Mouse (Mus musculus): ENCODE data around the gene Tnfsf9. TPM values are rescaled to one million over a fixed set of nuclear protein-coding genes. Genes with fewer than 3 reads are reported as not detected.

Gene Tnfsf9
- polyA plus RNA-seq, 1 experiment, result 2.7 TPM

GRCm38 (mm10) chr17:57062011-57062521 lies 43.1 kb upstream of the Tnfsf9 start:
- 0 out of 2 replicates have a peak, but pooled peaks cover 2% of the 10 kb centered on the region for H3K27me3 ChIP-seq (ENCODE audit: control insufficient read depth, insufficient read depth, low read length)
- WGBS, result 2% methylated on average over 39 of the region's 39 CpGs
- peak in 1 of 2 experiments; percentile 54 for DNase-seq (ENCODE audit: low read depth in 1 of 2, low spot score in 2 of 2)
- TF ChIP-seq CTCF (IDR thresholded peaks at IDR 0.05; ENCODE audit: extremely low read depth, insufficient read depth, insufficient read length, insufficient replicate concordance), result no peak
- TF ChIP-seq POLR2A (IDR thresholded peaks at IDR 0.05; ENCODE audit: low read depth, low read length), result no peak
- peak overlapping the region; percentile 50; the same call in 1 of the 2 replicates for H3K4me3 ChIP-seq (ENCODE audit: extremely low read depth, insufficient read depth, insufficient read length)
- H3K36me3 ChIP-seq (ENCODE audit: control insufficient read depth, insufficient read depth, low read length), result peaks cover 6% of the 10 kb centered on the region
- peaks cover 18% of the 10 kb centered on the region; the same call in 1 of the 2 replicates for H3K4me1 ChIP-seq (ENCODE audit: control insufficient read depth, insufficient read depth, insufficient read length)
- no peak overlapping the region for H3K27ac ChIP-seq (ENCODE audit: insufficient read depth, low read length)

- 19% methylated on average over 22 of the region's 22 CpGs for WGBS
- peak overlapping the region; percentile 50; the same call in 1 of the 2 replicates for H3K4me3 ChIP-seq (ENCODE audit: extremely low read depth, insufficient read depth, insufficient read length)
- no peak for TF ChIP-seq CTCF (IDR thresholded peaks at IDR 0.05; ENCODE audit: extremely low read depth, insufficient read depth, insufficient read length, insufficient replicate concordance)
- TF ChIP-seq POLR2A (IDR thresholded peaks at IDR 0.05; ENCODE audit: low read depth, low read length), result no peak
- 0 out of 2 replicates have a peak, but pooled peaks cover 2% of the 10 kb centered on the region for H3K27me3 ChIP-seq (ENCODE audit: control insufficient read depth, insufficient read depth, low read length)
- no peak overlapping the region for H3K27ac ChIP-seq (ENCODE audit: insufficient read depth, low read length)
- peaks cover 18% of the 10 kb centered on the region; the same call in 1 of the 2 replicates for H3K4me1 ChIP-seq (ENCODE audit: control insufficient read depth, insufficient read depth, insufficient read length)
- peaks cover 10% of the 10 kb centered on the region for H3K36me3 ChIP-seq (ENCODE audit: control insufficient read depth, insufficient read depth, low read length)
- DNase-seq (ENCODE audit: low read depth in 1 of 2, low spot score in 2 of 2), result no peak
Observed at GRCm38 (mm10) chr17:57062548-57062947, 42.6 kb upstream of the Tnfsf9 start.

- 0 out of 2 replicates have a peak, but pooled peaks cover 2% of the 10 kb centered on the region for H3K27me3 ChIP-seq (ENCODE audit: control insufficient read depth, insufficient read depth, low read length)
Observed at GRCm38 (mm10) chr17:57063031-57063430, 42.1 kb upstream of the Tnfsf9 start.

GRCm38 (mm10) chr17:57066908-57067307 lies 38.2 kb upstream of the Tnfsf9 start:
- TF ChIP-seq POLR2A (IDR thresholded peaks at IDR 0.05; ENCODE audit: low read depth, low read length) (no peak), CTCF (IDR thresholded peaks at IDR 0.05; ENCODE audit: extremely low read depth, insufficient read depth, insufficient read length, insufficient replicate concordance) (no peak)
- WGBS, result 78% methylated on average over 5 of the region's 5 CpGs
- H3K27ac ChIP-seq (ENCODE audit: insufficient read depth, low read length), result no peak overlapping the region

More at GRCm38 (mm10) chr17:57063031-57063430, 42.1 kb upstream of the Tnfsf9 start:
- H3K4me1 ChIP-seq (ENCODE audit: control insufficient read depth, insufficient read depth, insufficient read length), result peaks cover 18% of the 10 kb centered on the region; the same call in 1 of the 2 replicates
- 75% methylated on average over 8 of the region's 8 CpGs for WGBS
- no peak overlapping the region for H3K27ac ChIP-seq (ENCODE audit: insufficient read depth, low read length)
- DNase-seq (ENCODE audit: low read depth in 1 of 2, low spot score in 2 of 2), result no peak
- H3K36me3 ChIP-seq (ENCODE audit: control insufficient read depth, insufficient read depth, low read length), result peaks cover 10% of the 10 kb centered on the region
- H3K4me3 ChIP-seq (ENCODE audit: extremely low read depth, insufficient read depth, insufficient read length), result no peak overlapping the region
- TF ChIP-seq CTCF (IDR thresholded peaks at IDR 0.05; ENCODE audit: extremely low read depth, insufficient read depth, insufficient read length, insufficient replicate concordance), result no peak
- TF ChIP-seq POLR2A (IDR thresholded peaks at IDR 0.05; ENCODE audit: low read depth, low read length), result no peak

GRCm38 (mm10) chr17:57070272-57070671 lies 34.9 kb upstream of the Tnfsf9 start:
- Histone ChIP-seq H3K36me3 (ENCODE audit: control insufficient read depth, insufficient read depth, low read length) (peaks cover 42% of the 10 kb centered on the region), H3K4me3 (ENCODE audit: extremely low read depth, insufficient read depth, insufficient read length) (no peak overlapping the region), H3K27ac (ENCODE audit: insufficient read depth, low read length) (no peak overlapping the region), H3K27me3 (ENCODE audit: control insufficient read depth, insufficient read depth, low read length) (no peaks in the 10 kb centered on the region), H3K4me1 (ENCODE audit: control insufficient read depth, insufficient read depth, insufficient read length) (peaks cover 6% of the 10 kb centered on the region; the same call in 1 of the 2 replicates)
- no peak for DNase-seq (ENCODE audit: low read depth in 1 of 2, low spot score in 2 of 2)
- TF ChIP-seq CTCF (IDR thresholded peaks at IDR 0.05; ENCODE audit: extremely low read depth, insufficient read depth, insufficient read length, insufficient replicate concordance) (no peak), POLR2A (IDR thresholded peaks at IDR 0.05; ENCODE audit: low read depth, low read length) (no peak)
- WGBS, result 60% methylated on average over 9 of the region's 9 CpGs

More at GRCm38 (mm10) chr17:57066908-57067307, 38.2 kb upstream of the Tnfsf9 start:
- peaks cover 33% of the 10 kb centered on the region for H3K36me3 ChIP-seq (ENCODE audit: control insufficient read depth, insufficient read depth, low read length)
- no peak overlapping the region for H3K4me3 ChIP-seq (ENCODE audit: extremely low read depth, insufficient read depth, insufficient read length)
- H3K4me1 ChIP-seq (ENCODE audit: control insufficient read depth, insufficient read depth, insufficient read length), result peaks cover 5% of the 10 kb centered on the region; the same call in 1 of the 2 replicates
- 0 out of 2 replicates have a peak, but pooled peaks cover 1% of the 10 kb centered on the region for H3K27me3 ChIP-seq (ENCODE audit: control insufficient read depth, insufficient read depth, low read length)
- DNase-seq (ENCODE audit: low read depth in 1 of 2, low spot score in 2 of 2), result no peak

GRCm38 (mm10) chr17:57070699-57071098 lies 34.4 kb upstream of the Tnfsf9 start:
- WGBS, result 81% methylated on average over 11 of the region's 11 CpGs
- Histone ChIP-seq H3K4me3 (ENCODE audit: extremely low read depth, insufficient read depth, insufficient read length) (no peak overlapping the region), H3K36me3 (ENCODE audit: control insufficient read depth, insufficient read depth, low read length) (peaks cover 42% of the 10 kb centered on the region), H3K4me1 (ENCODE audit: control insufficient read depth, insufficient read depth, insufficient read length) (peaks cover 6% of the 10 kb centered on the region; the same call in 1 of the 2 replicates), H3K27ac (ENCODE audit: insufficient read depth, low read length) (no peak overlapping the region), H3K27me3 (ENCODE audit: control insufficient read depth, insufficient read depth, low read length) (no peaks in the 10 kb centered on the region)
- TF ChIP-seq POLR2A (IDR thresholded peaks at IDR 0.05; ENCODE audit: low read depth, low read length), result no peak
- TF ChIP-seq CTCF (IDR thresholded peaks at IDR 0.05; ENCODE audit: extremely low read depth, insufficient read depth, insufficient read length, insufficient replicate concordance), result no peak
- DNase-seq (ENCODE audit: low read depth in 1 of 2, low spot score in 2 of 2), result no peak

- peaks cover 25% of the 10 kb centered on the region; the same call in 1 of the 2 replicates for H3K4me1 ChIP-seq (ENCODE audit: control insufficient read depth, insufficient read depth, insufficient read length)
Observed at GRCm38 (mm10) chr17:57076916-57077315, 28.2 kb upstream of the Tnfsf9 start.

More at GRCm38 (mm10) chr17:57076916-57077315, 28.2 kb upstream of the Tnfsf9 start:
- H3K36me3 ChIP-seq (ENCODE audit: control insufficient read depth, insufficient read depth, low read length), result peaks cover 13% of the 10 kb centered on the region
- H3K4me3 ChIP-seq (ENCODE audit: extremely low read depth, insufficient read depth, insufficient read length), result no peak overlapping the region
- TF ChIP-seq POLR2A (IDR thresholded peaks at IDR 0.05; ENCODE audit: low read depth, low read length) (no peak), CTCF (IDR thresholded peaks at IDR 0.05; ENCODE audit: extremely low read depth, insufficient read depth, insufficient read length, insufficient replicate concordance) (no peak)
- 44% methylated on average over 3 of the region's 3 CpGs for WGBS
- H3K27me3 ChIP-seq (ENCODE audit: control insufficient read depth, insufficient read depth, low read length), result no peaks in the 10 kb centered on the region
- no peak for DNase-seq (ENCODE audit: low read depth in 1 of 2, low spot score in 2 of 2)
- H3K27ac ChIP-seq (ENCODE audit: insufficient read depth, low read length), result no peak overlapping the region
